Mouse (Mus musculus): Measurements from ENCODE around the gene Frs3. TPM values are rescaled to one million over a fixed set of nuclear protein-coding genes. Genes with fewer than 3 reads are reported as not detected.

Gene Frs3
- polyA plus RNA-seq, 1 experiment = 2.2 TPM

- no peaks in the 10 kb centered on the region for H3K36me3 ChIP-seq (ENCODE audit: control insufficient read depth, insufficient read depth)
- no peaks in the 10 kb centered on the region for H3K79me2 ChIP-seq (ENCODE audit: control insufficient read depth, insufficient read depth)
- H3K27me3 ChIP-seq (ENCODE audit: control insufficient read depth, insufficient read depth, insufficient read length) = no peaks in the 10 kb centered on the region
- TF ChIP-seq CTCF (IDR thresholded peaks at IDR 0.05; ENCODE audit: control insufficient read depth, insufficient read depth, insufficient read length) (no peak), USF1 (IDR thresholded peaks at IDR 0.05; ENCODE audit: low read depth) (no peak), MAX (IDR thresholded peaks at IDR 0.05) (no peak), CEBPB (IDR thresholded peaks at IDR 0.05; ENCODE audit: low read depth) (no peak), FOSL1 (IDR thresholded peaks at IDR 0.05; ENCODE audit: insufficient read depth, low read length, poor library complexity, severe bottlenecking) (no peak), MYOG (IDR thresholded peaks at IDR 0.05; ENCODE audit: control insufficient read depth, extremely low read depth, insufficient read length) (no peak), MYOD1 (IDR thresholded peaks at IDR 0.05; ENCODE audit: control insufficient read depth, insufficient read length, low read depth) (no peak)
- H3K79me3 ChIP-seq (ENCODE audit: low read depth) = no peaks in the 10 kb centered on the region
- peak within 1 kb of the TSS; percentile 75 for H3ac ChIP-seq (ENCODE audit: control insufficient read depth, insufficient read length, low read depth)
- H3K4me3 ChIP-seq (ENCODE audit: insufficient read depth, poor library complexity, severe bottlenecking) = peak within 1 kb of the TSS; percentile 40
These were observed 5.4 kb downstream of the Frs3 start, which contains the start of gene Gm21981 for GRCm38 (mm10) chr17:47694442-47694502. Gene Gm21981, minus strand, starts transcription at chr17:47694455.

- TF ChIP-seq CEBPB (IDR thresholded peaks at IDR 0.05; ENCODE audit: low read depth) = no peak
- TF ChIP-seq USF1 (IDR thresholded peaks at IDR 0.05; ENCODE audit: low read depth) = no peak
- no peak for TF ChIP-seq FOSL1 (IDR thresholded peaks at IDR 0.05; ENCODE audit: insufficient read depth, low read length, poor library complexity, severe bottlenecking)
- TF ChIP-seq MYOD1 (IDR thresholded peaks at IDR 0.05; ENCODE audit: control insufficient read depth, insufficient read length, low read depth) = no peak
- peak; percentile 91 for TF ChIP-seq CTCF (IDR thresholded peaks at IDR 0.05; ENCODE audit: control insufficient read depth, insufficient read depth, insufficient read length)
- no peak for TF ChIP-seq MYOG (IDR thresholded peaks at IDR 0.05; ENCODE audit: control insufficient read depth, extremely low read depth, insufficient read length)
- TF ChIP-seq MAX (IDR thresholded peaks at IDR 0.05) = no peak
- Histone ChIP-seq H3K36me3 (ENCODE audit: control insufficient read depth, insufficient read depth) (no peaks in the 10 kb centered on the region), H3K79me2 (ENCODE audit: control insufficient read depth, insufficient read depth) (no peaks in the 10 kb centered on the region), H3ac (ENCODE audit: control insufficient read depth, insufficient read length, low read depth) (peak within 1 kb of the TSS; percentile 75), H3K4me3 (ENCODE audit: insufficient read depth, poor library complexity, severe bottlenecking) (peak within 1 kb of the TSS; percentile 40), H3K27me3 (ENCODE audit: control insufficient read depth, insufficient read depth, insufficient read length) (no peaks in the 10 kb centered on the region), H3K79me3 (ENCODE audit: low read depth) (no peaks in the 10 kb centered on the region)
These were observed 5.9 kb downstream of the Frs3 start, which contains the start of gene Prickle4 for GRCm38 (mm10) chr17:47694503-47695336. Gene Prickle4, minus strand, starts transcription at chr17:47694736.

GRCm38 (mm10) chr17:47695337-47695710 is 6.5 kb downstream of the Frs3 start:
- Histone ChIP-seq H3ac (ENCODE audit: control insufficient read depth, insufficient read length, low read depth) (peak overlapping the region; percentile 75), H3K36me3 (ENCODE audit: control insufficient read depth, insufficient read depth) (no peaks in the 10 kb centered on the region), H3K27me3 (ENCODE audit: control insufficient read depth, insufficient read depth, insufficient read length) (no peaks in the 10 kb centered on the region), H3K79me3 (ENCODE audit: low read depth) (no peaks in the 10 kb centered on the region), H3K79me2 (ENCODE audit: control insufficient read depth, insufficient read depth) (no peaks in the 10 kb centered on the region), H3K4me3 (ENCODE audit: insufficient read depth, poor library complexity, severe bottlenecking) (peak overlapping the region; percentile 40)
- TF ChIP-seq FOSL1 (IDR thresholded peaks at IDR 0.05; ENCODE audit: insufficient read depth, low read length, poor library complexity, severe bottlenecking) = no peak
- TF ChIP-seq USF1 (IDR thresholded peaks at IDR 0.05; ENCODE audit: low read depth) = no peak
- TF ChIP-seq CTCF (IDR thresholded peaks at IDR 0.05; ENCODE audit: control insufficient read depth, insufficient read depth, insufficient read length) = no peak
- no peak for TF ChIP-seq MYOG (IDR thresholded peaks at IDR 0.05; ENCODE audit: control insufficient read depth, extremely low read depth, insufficient read length)
- no peak for TF ChIP-seq MAX (IDR thresholded peaks at IDR 0.05)
- TF ChIP-seq MYOD1 (IDR thresholded peaks at IDR 0.05; ENCODE audit: control insufficient read depth, insufficient read length, low read depth) = no peak
- no peak for TF ChIP-seq CEBPB (IDR thresholded peaks at IDR 0.05; ENCODE audit: low read depth)

GRCm38 (mm10) chr17:47698156-47698555 is 9.3 kb downstream of the Frs3 start:
- no peak overlapping the region for H3ac ChIP-seq (ENCODE audit: control insufficient read depth, insufficient read length, low read depth)
- H3K36me3 ChIP-seq (ENCODE audit: control insufficient read depth, insufficient read depth) = no peaks in the 10 kb centered on the region
- no peaks in the 10 kb centered on the region for H3K27me3 ChIP-seq (ENCODE audit: control insufficient read depth, insufficient read depth, insufficient read length)
- H3K79me2 ChIP-seq (ENCODE audit: control insufficient read depth, insufficient read depth) = no peaks in the 10 kb centered on the region
- no peak overlapping the region for H3K4me3 ChIP-seq (ENCODE audit: insufficient read depth, poor library complexity, severe bottlenecking)
- no peaks in the 10 kb centered on the region for H3K79me3 ChIP-seq (ENCODE audit: low read depth)
- TF ChIP-seq CEBPB (IDR thresholded peaks at IDR 0.05; ENCODE audit: low read depth) = no peak
- TF ChIP-seq MYOG (IDR thresholded peaks at IDR 0.05; ENCODE audit: control insufficient read depth, extremely low read depth, insufficient read length) = no peak
- no peak for TF ChIP-seq CTCF (IDR thresholded peaks at IDR 0.05; ENCODE audit: control insufficient read depth, insufficient read depth, insufficient read length)
- TF ChIP-seq MYOD1 (IDR thresholded peaks at IDR 0.05; ENCODE audit: control insufficient read depth, insufficient read length, low read depth) = no peak
- no peak for TF ChIP-seq FOSL1 (IDR thresholded peaks at IDR 0.05; ENCODE audit: insufficient read depth, low read length, poor library complexity, severe bottlenecking)
- no peak for TF ChIP-seq MAX (IDR thresholded peaks at IDR 0.05)
- TF ChIP-seq USF1 (IDR thresholded peaks at IDR 0.05; ENCODE audit: low read depth) = no peak

GRCm38 (mm10) chr17:47699055-47699454 is 10.2 kb downstream of the Frs3 start:
- Histone ChIP-seq H3K79me3 (ENCODE audit: low read depth) (no peaks in the 10 kb centered on the region), H3K36me3 (ENCODE audit: control insufficient read depth, insufficient read depth) (no peaks in the 10 kb centered on the region)

More at GRCm38 (mm10) chr17:47699055-47699454, 10.2 kb downstream of the Frs3 start:
- TF ChIP-seq FOSL1 (IDR thresholded peaks at IDR 0.05; ENCODE audit: insufficient read depth, low read length, poor library complexity, severe bottlenecking) = no peak
- TF ChIP-seq CEBPB (IDR thresholded peaks at IDR 0.05; ENCODE audit: low read depth) = no peak
- TF ChIP-seq USF1 (IDR thresholded peaks at IDR 0.05; ENCODE audit: low read depth) = no peak
- TF ChIP-seq MAX (IDR thresholded peaks at IDR 0.05) = no peak
- no peak for TF ChIP-seq MYOD1 (IDR thresholded peaks at IDR 0.05; ENCODE audit: control insufficient read depth, insufficient read length, low read depth)
- no peak for TF ChIP-seq CTCF (IDR thresholded peaks at IDR 0.05; ENCODE audit: control insufficient read depth, insufficient read depth, insufficient read length)
- no peak for TF ChIP-seq MYOG (IDR thresholded peaks at IDR 0.05; ENCODE audit: control insufficient read depth, extremely low read depth, insufficient read length)
- Histone ChIP-seq H3K79me2 (ENCODE audit: control insufficient read depth, insufficient read depth) (no peaks in the 10 kb centered on the region), H3K4me3 (ENCODE audit: insufficient read depth, poor library complexity, severe bottlenecking) (no peak overlapping the region), H3K27me3 (ENCODE audit: control insufficient read depth, insufficient read depth, insufficient read length) (no peaks in the 10 kb centered on the region), H3ac (ENCODE audit: control insufficient read depth, insufficient read length, low read depth) (no peak overlapping the region)
